Mouse (Mus musculus) E14TG2a.4 (cell line): ENCODE results near the gene Mad1l1.

Experiments
- CTCF ChIP-seq: conservative IDR thresholded peaks from 2 replicates; pipeline ENCODE4 v1.5.1; 2014; ENCODE audit warnings: low read length
- NANOG ChIP-seq: IDR thresholded peaks from 2 replicates; pipeline ENCODE4 v1.6.1; 2014; ENCODE audit warnings: borderline replicate concordance, low read length, mixed read lengths
- POU5F1 ChIP-seq: IDR thresholded peaks from 2 replicates; pipeline ENCODE4 v1.6.1; 2014; ENCODE audit warnings: low read length, borderline replicate concordance

DNA sequence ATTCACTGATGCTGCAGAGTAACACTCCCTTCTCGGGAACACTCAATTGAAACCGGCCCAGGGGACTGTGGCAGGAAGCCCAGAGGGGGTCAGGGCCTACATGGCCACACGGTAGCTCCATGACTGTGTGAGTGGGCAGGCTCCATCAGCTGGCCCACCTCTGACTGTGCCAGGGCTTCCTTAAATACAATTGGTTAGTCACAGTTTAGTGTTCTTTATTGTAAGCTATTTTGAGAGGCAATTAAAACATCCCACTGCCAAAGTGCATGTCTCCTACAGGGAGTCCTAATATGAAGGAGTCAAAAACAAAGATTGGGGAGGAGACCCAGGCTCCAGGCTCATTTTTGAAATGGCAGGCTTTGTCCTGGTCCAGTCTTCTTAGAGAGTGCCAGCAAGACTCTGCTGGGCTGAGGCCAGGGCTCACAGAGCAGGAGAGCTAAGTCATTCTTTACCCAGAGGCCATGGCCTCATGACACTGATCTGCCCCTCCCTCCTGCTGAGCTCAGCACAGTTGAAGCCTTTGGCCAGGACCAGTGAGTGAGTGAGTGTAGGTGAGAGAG is 297.3 kb downstream of the Mad1l1 start:
- TF ChIP-seq CTCF = no peak
- no peak for TF ChIP-seq NANOG
- no peak for TF ChIP-seq POU5F1
